Mouse (Mus musculus) liver, adult 2 months (tissue): ENCODE data around the gene Tbx2. TPM values are rescaled to one million over a fixed set of nuclear protein-coding genes. Genes with fewer than 3 reads are reported as not detected.

ENCODE experiments used
- DNase-seq: peaks from one replicate; pipeline ENCODE4 v3.0.0-alpha.2; 2011; ENCODE audit warnings: low read depth, low spot score; ENCODE audit errors: extremely low read depth
- H3K27ac ChIP-seq: fragments of 200-500 bp; replicated peaks from 2 replicates; pipeline ENCODE4 v1.5.1; 2012; ENCODE audit warnings: low read depth, mild to moderate bottlenecking, control low read depth, inconsistent platforms, low read length; ENCODE audit not compliant: insufficient read depth
- H3K27me3 ChIP-seq: fragments of 200-500 bp; 2 replicates; pipeline ENCODE4 v1.6.1; 2012; ENCODE audit warnings: mild to moderate bottlenecking, moderate library complexity, low read length, inconsistent platforms; ENCODE audit not compliant: control insufficient read depth, insufficient read depth
- H3K36me3 ChIP-seq: fragments of 200-500 bp; 2 replicates; pipeline ENCODE4 v1.6.1; 2012; ENCODE audit warnings: low read length, inconsistent platforms; ENCODE audit not compliant: control insufficient read depth, insufficient read depth
- H3K4me1 ChIP-seq: fragments of 200-500 bp; 2 replicates; pipeline ENCODE4 v1.6.1; 2011; ENCODE audit warnings: low read length; ENCODE audit not compliant: control insufficient read depth, insufficient read depth
- H3K4me3 ChIP-seq: fragments of 200-500 bp; 2 replicates; pipeline ENCODE4 v1.5.1; 2011; ENCODE audit warnings: low read depth, mild to moderate bottlenecking, control low read depth, low read length, moderate library complexity; ENCODE audit not compliant: insufficient read depth
- H3K79me2 ChIP-seq: fragments of 200-500 bp; 2 replicates; pipeline ENCODE4 v1.6.1; 2012; ENCODE audit warnings: inconsistent platforms, mild to moderate bottlenecking, low read length, moderate library complexity; ENCODE audit not compliant: control insufficient read depth, insufficient read depth
- H3K9ac ChIP-seq: fragments of 200-500 bp; 2 replicates; pipeline ENCODE4 v1.6.1; 2012; ENCODE audit warnings: low read depth, mild to moderate bottlenecking, control low read depth, inconsistent platforms, low read length
- CTCF ChIP-seq: fragments of 200-500 bp; IDR thresholded peaks from 2 replicates; pipeline ENCODE4 v1.5.1; 2011; ENCODE audit warnings: low read depth, low read length, control low read depth
- POLR2A ChIP-seq: fragments of 200-500 bp; IDR thresholded peaks from 2 replicates; pipeline ENCODE4 v1.6.1; 2011; ENCODE audit warnings: low read length, control low read depth; ENCODE audit not compliant: insufficient read depth; ENCODE audit errors: extremely low read depth
- WGBS: fragments of 180-500 bp; shearing (Covaris S2); methylation state at CpG from one replicate; pipeline ENCODE4 v1.1.7; 2018; 5-methylcytosine and 5-hydroxymethylcytosine counted together
- polyA plus RNA-seq: library from polyadenylated mRNA; depleted of rRNA; stranded (reverse); fragments of >200 nt; gene quantifications from 2 replicates; pipeline ENCODE4 v1.2.3, GENCODE M21; 2012
- total RNA-seq: library from RNA; depleted of rRNA; stranded (reverse); fragments of >200 nt; gene quantifications from 2 replicates; pipeline ENCODE4 v1.2.3, GENCODE M21; 2014

The Tbx2 gene
- total and polyA plus RNA-seq, 2 experiments = 1.4 to 3.0 TPM

GRCm38 (mm10) chr11:85846509-85846908 lies 14.2 kb downstream of the Tbx2 start:
- Histone ChIP-seq H3K27me3 (no peaks in the 10 kb centered on the region), H3K36me3 (no peaks in the 10 kb centered on the region), H3K4me3 (no peak overlapping the region), H3K79me2 (no peaks in the 10 kb centered on the region), H3K9ac (no peak overlapping the region), H3K4me1 (peaks cover 11% of the 10 kb centered on the region), H3K27ac (no peak overlapping the region; the same call in none of the 2 replicates)
- TF ChIP-seq POLR2A = no peak
- no peak for TF ChIP-seq CTCF
- WGBS = 56% methylated on average over 4 of the region's 4 CpGs
- DNase-seq = peak; percentile 40

GRCm38 (mm10) chr11:85849037-85849436 lies 16.7 kb downstream of the Tbx2 start:
- H3K4me3 ChIP-seq = no peak overlapping the region
- H3K79me2 ChIP-seq = no peaks in the 10 kb centered on the region
- DNase-seq = peak; percentile 83
- H3K9ac ChIP-seq = no peak overlapping the region
- H3K27ac ChIP-seq = no peak overlapping the region
- 4% methylated on average over 21 of the region's 21 CpGs for WGBS
- peak; percentile 78 for TF ChIP-seq CTCF
- TF ChIP-seq POLR2A = no peak
- H3K4me1 ChIP-seq = peaks cover 2% of the 10 kb centered on the region; the same call in 1 of the 2 replicates
- H3K36me3 ChIP-seq = no peaks in the 10 kb centered on the region
- no peaks in the 10 kb centered on the region for H3K27me3 ChIP-seq

- H3K27me3 ChIP-seq = no peaks in the 10 kb centered on the region
- H3K4me1 ChIP-seq = no peaks in the 10 kb centered on the region
- no peak within 1 kb of the TSS for H3K4me3 ChIP-seq
- H3K9ac ChIP-seq = no peak within 1 kb of the TSS
- DNase-seq = no peak
- H3K27ac ChIP-seq = no peak within 1 kb of the TSS
- no peaks in the 10 kb centered on the region for H3K36me3 ChIP-seq
- H3K79me2 ChIP-seq = no peaks in the 10 kb centered on the region
- 85% methylated on average over 6 of the region's 6 CpGs for WGBS
- no peak for TF ChIP-seq CTCF
- no peak for TF ChIP-seq POLR2A
Observed at GRCm38 (mm10) chr11:85850233-85850632, 17.9 kb downstream of the Tbx2 start, which contains the start of gene Gm11444. Gene Gm11444, minus strand, starts transcription at chr11:85850333.

GRCm38 (mm10) chr11:85850758-85851157 lies 18.4 kb downstream of the Tbx2 start:
- Histone ChIP-seq H3K27ac (no peak overlapping the region), H3K4me3 (no peak overlapping the region), H3K9ac (no peak overlapping the region), H3K36me3 (no peaks in the 10 kb centered on the region), H3K27me3 (no peaks in the 10 kb centered on the region), H3K4me1 (no peaks in the 10 kb centered on the region), H3K79me2 (no peaks in the 10 kb centered on the region)
- DNase-seq = no peak
- WGBS = 44% methylated on average over 6 of the region's 6 CpGs
- TF ChIP-seq CTCF (peak; percentile 37; the same call in 1 of the 2 replicates), POLR2A (no peak)

- no peaks in the 10 kb centered on the region for H3K36me3 ChIP-seq
- H3K9ac ChIP-seq = no peak overlapping the region
- H3K79me2 ChIP-seq = no peaks in the 10 kb centered on the region
- no peak overlapping the region for H3K27ac ChIP-seq
- no peak for DNase-seq
- no peaks in the 10 kb centered on the region for H3K27me3 ChIP-seq
- H3K4me3 ChIP-seq = no peak overlapping the region
- H3K4me1 ChIP-seq = no peaks in the 10 kb centered on the region
- WGBS = 46% methylated on average over 6 of the region's 6 CpGs
- TF ChIP-seq POLR2A (no peak), CTCF (no peak)
Observed at GRCm38 (mm10) chr11:85857997-85858698, 25.8 kb downstream of the Tbx2 start.

- Histone ChIP-seq H3K27me3 (no peaks in the 10 kb centered on the region), H3K9ac (no peak overlapping the region), H3K4me1 (no peaks in the 10 kb centered on the region), H3K27ac (no peak overlapping the region), H3K79me2 (no peaks in the 10 kb centered on the region), H3K4me3 (no peak overlapping the region), H3K36me3 (no peaks in the 10 kb centered on the region)
- DNase-seq = no peak
- no peak for TF ChIP-seq POLR2A
- peak; percentile 48 for TF ChIP-seq CTCF
- WGBS = 38% methylated on average over 7 of the region's 7 CpGs
Observed at GRCm38 (mm10) chr11:85864363-85864762, 32.0 kb downstream of the Tbx2 start.
